Mouse (Mus musculus): ENCODE results near the gene Itprid1. TPM values are rescaled to one million over a fixed set of nuclear protein-coding genes. Genes with fewer than 3 reads are reported as not detected.

Gene Itprid1
- total and polyA plus RNA-seq, 2 experiments from 2014 or later, result not detected

- H3K36me3 ChIP-seq (ENCODE audit: insufficient read depth, low read length), result no peaks in the 10 kb centered on the region
- no peaks in the 10 kb centered on the region for H3K27me3 ChIP-seq (ENCODE audit: insufficient read depth, low read length)
- no peaks in the 10 kb centered on the region for H3K9me3 ChIP-seq (ENCODE audit: low read length)
- H3K4me2 ChIP-seq (ENCODE audit: low read depth, low read length, poor library complexity, severe bottlenecking), result no peak overlapping the region
- no peaks in the 10 kb centered on the region for H3K4me1 ChIP-seq (ENCODE audit: insufficient read depth, low read length)
- no peak overlapping the region for H3K27ac ChIP-seq (ENCODE audit: low read depth, low read length)
- TF ChIP-seq CTCF (IDR thresholded peaks at IDR 0.05), result no peak
- WGBS, result 83% methylated on average over 5 of the region's 5 CpGs
- no peak overlapping the region for H3K9ac ChIP-seq (replicated peaks; ENCODE audit: low read length, poor library complexity, severe bottlenecking)
- DNase-seq (ENCODE audit: low spot score), result no peak
- H3K4me3 ChIP-seq (ENCODE audit: low read depth, low read length), result no peak overlapping the region
- ATAC-seq (ENCODE audit: low FRiP score), result no peak
Observed at GRCm38 (mm10) chr6:55919206-55919605, 82.5 kb downstream of the Itprid1 start.

GRCm38 (mm10) chr6:55920282-55920720 is 83.6 kb downstream of the Itprid1 start:
- DNase-seq (ENCODE audit: low spot score) (peak; percentile 64), ATAC-seq (ENCODE audit: low FRiP score) (0 out of 2 replicates have a peak, but pooled peaks have one; percentile 23)
- WGBS, result 26% methylated on average over 3 of the region's 3 CpGs
- TF ChIP-seq CTCF (IDR thresholded peaks at IDR 0.05), result no peak
- Histone ChIP-seq H3K27me3 (ENCODE audit: insufficient read depth, low read length) (no peaks in the 10 kb centered on the region), H3K27ac (ENCODE audit: low read depth, low read length) (0 out of 2 replicates have a peak overlapping the region, but pooled peaks have one; percentile 32), H3K4me3 (ENCODE audit: low read depth, low read length) (no peak overlapping the region), H3K9me3 (ENCODE audit: low read length) (no peaks in the 10 kb centered on the region), H3K4me2 (ENCODE audit: low read depth, low read length, poor library complexity, severe bottlenecking) (no peak overlapping the region), H3K36me3 (ENCODE audit: insufficient read depth, low read length) (no peaks in the 10 kb centered on the region), H3K9ac (replicated peaks; ENCODE audit: low read length, poor library complexity, severe bottlenecking) (no peak overlapping the region), H3K4me1 (ENCODE audit: insufficient read depth, low read length) (no peaks in the 10 kb centered on the region)

- ATAC-seq (ENCODE audit: low FRiP score) (no peak), DNase-seq (ENCODE audit: low spot score) (peak; percentile 80)
- H3K4me2 ChIP-seq (ENCODE audit: low read depth, low read length, poor library complexity, severe bottlenecking), result no peak overlapping the region
- 54% methylated on average over 4 of the region's 4 CpGs for WGBS
- TF ChIP-seq CTCF (IDR thresholded peaks at IDR 0.05), result no peak
- no peaks in the 10 kb centered on the region for H3K9me3 ChIP-seq (ENCODE audit: low read length)
- no peak overlapping the region for H3K4me3 ChIP-seq (ENCODE audit: low read depth, low read length)
- H3K4me1 ChIP-seq (ENCODE audit: insufficient read depth, low read length), result no peaks in the 10 kb centered on the region
- H3K27me3 ChIP-seq (ENCODE audit: insufficient read depth, low read length), result no peaks in the 10 kb centered on the region
- H3K9ac ChIP-seq (replicated peaks; ENCODE audit: low read length, poor library complexity, severe bottlenecking), result no peak overlapping the region
- no peak overlapping the region for H3K27ac ChIP-seq (ENCODE audit: low read depth, low read length)
- no peaks in the 10 kb centered on the region for H3K36me3 ChIP-seq (ENCODE audit: insufficient read depth, low read length)
Observed at GRCm38 (mm10) chr6:55920866-55921630, 84.4 kb downstream of the Itprid1 start.

- Histone ChIP-seq H3K4me2 (ENCODE audit: low read depth, low read length, poor library complexity, severe bottlenecking) (no peak overlapping the region), H3K4me3 (ENCODE audit: low read depth, low read length) (no peak overlapping the region), H3K27ac (ENCODE audit: low read depth, low read length) (no peak overlapping the region), H3K9me3 (ENCODE audit: low read length) (no peaks in the 10 kb centered on the region), H3K4me1 (ENCODE audit: insufficient read depth, low read length) (no peaks in the 10 kb centered on the region), H3K27me3 (ENCODE audit: insufficient read depth, low read length) (no peaks in the 10 kb centered on the region; the same call in 1 of the 2 replicates), H3K9ac (replicated peaks; ENCODE audit: low read length, poor library complexity, severe bottlenecking) (no peak overlapping the region), H3K36me3 (ENCODE audit: insufficient read depth, low read length) (no peaks in the 10 kb centered on the region)
- DNase-seq (ENCODE audit: low spot score), result no peak
- no peak for ATAC-seq (ENCODE audit: low FRiP score)
- WGBS, result 91% methylated on average over 1 of the region's 1 CpGs
- TF ChIP-seq CTCF (IDR thresholded peaks at IDR 0.05), result no peak
Observed at GRCm38 (mm10) chr6:55944709-55945108, 108.0 kb downstream of the Itprid1 start.

- H3K9ac ChIP-seq (replicated peaks; ENCODE audit: low read length, poor library complexity, severe bottlenecking), result no peak overlapping the region
- no peak overlapping the region for H3K4me2 ChIP-seq (ENCODE audit: low read depth, low read length, poor library complexity, severe bottlenecking)
- H3K4me1 ChIP-seq (ENCODE audit: insufficient read depth, low read length), result no peaks in the 10 kb centered on the region
- 73% methylated on average over 8 of the region's 8 CpGs for WGBS
- no peak overlapping the region for H3K4me3 ChIP-seq (ENCODE audit: low read depth, low read length)
- H3K27me3 ChIP-seq (ENCODE audit: insufficient read depth, low read length), result no peaks in the 10 kb centered on the region
- H3K36me3 ChIP-seq (ENCODE audit: insufficient read depth, low read length), result no peaks in the 10 kb centered on the region
- peak; percentile 98 for TF ChIP-seq CTCF (IDR thresholded peaks at IDR 0.05)
- DNase-seq (ENCODE audit: low spot score) (peak; percentile 91), ATAC-seq (ENCODE audit: low FRiP score) (peak; percentile 83)
- no peaks in the 10 kb centered on the region for H3K9me3 ChIP-seq (ENCODE audit: low read length)
- H3K27ac ChIP-seq (ENCODE audit: low read depth, low read length), result no peak overlapping the region
Observed at GRCm38 (mm10) chr6:55950345-55951110, 113.8 kb downstream of the Itprid1 start.

GRCm38 (mm10) chr6:55972998-55973397 is 136.3 kb downstream of the Itprid1 start:
- no peak overlapping the region for H3K4me2 ChIP-seq (ENCODE audit: low read depth, low read length, poor library complexity, severe bottlenecking)
- H3K9me3 ChIP-seq (ENCODE audit: low read length), result no peaks in the 10 kb centered on the region
- peak; percentile 64 for TF ChIP-seq CTCF (IDR thresholded peaks at IDR 0.05)
- H3K4me3 ChIP-seq (ENCODE audit: low read depth, low read length), result no peak overlapping the region
- no peaks in the 10 kb centered on the region for H3K27me3 ChIP-seq (ENCODE audit: insufficient read depth, low read length)
- H3K36me3 ChIP-seq (ENCODE audit: insufficient read depth, low read length), result no peaks in the 10 kb centered on the region
- no peak overlapping the region for H3K27ac ChIP-seq (ENCODE audit: low read depth, low read length)
- ATAC-seq (ENCODE audit: low FRiP score) (peak; percentile 74; the same call in 1 of the 2 replicates), DNase-seq (ENCODE audit: low spot score) (peak; percentile 88)
- no peaks in the 10 kb centered on the region for H3K4me1 ChIP-seq (ENCODE audit: insufficient read depth, low read length)
- no peak overlapping the region for H3K9ac ChIP-seq (replicated peaks; ENCODE audit: low read length, poor library complexity, severe bottlenecking)

All from midbrain, postnatal 0 days (tissue).